Mouse (Mus musculus): ENCODE data around the gene 9930111J21Rik2. TPM values are rescaled to one million over a fixed set of nuclear protein-coding genes. Genes with fewer than 3 reads are reported as not detected.
"Not testable (repeated sequence)": the region's sequence is repeated elsewhere in the genome, so short reads cannot be mapped to it uniquely, and the experiment has no call there.

9930111J21Rik2 gene
- polyA plus RNA-seq, 1 experiment from 2014 or later, result 117 TPM

DNA sequence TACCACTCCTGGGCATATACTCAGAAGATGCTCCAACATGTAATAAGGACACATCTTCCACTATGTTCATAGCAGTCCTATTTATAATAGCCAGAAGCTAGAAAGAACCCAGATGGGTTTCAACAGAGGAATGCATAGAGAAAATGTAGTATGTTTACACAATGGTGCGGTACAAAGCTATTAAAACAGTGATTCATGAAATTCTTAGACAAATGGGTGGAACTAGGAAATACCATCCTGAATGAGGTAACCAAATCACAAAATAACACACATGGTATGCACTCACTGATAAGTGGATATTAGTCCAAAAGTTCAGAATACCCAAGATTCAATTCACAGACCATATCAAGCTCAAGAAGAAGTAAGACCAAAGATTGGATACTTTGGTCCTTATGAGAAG, 76.4 kb downstream of the 9930111J21Rik2 start:
- not testable (repeated sequence) for H3K36me3 ChIP-seq (ENCODE audit: inconsistent target); H3K4me3 ChIP-seq (ENCODE audit: inconsistent target); H3K27ac ChIP-seq
- no CpG with 5 or more reads among the region's 1 CpGs for WGBS (ENCODE audit: missing documents)
- peaks cover 27% of the 10 kb centered on the region for H3K79me2 ChIP-seq (ENCODE audit: inconsistent target)

Other genes starting within 250 kb of the 9930111J21Rik2 start
- gene Trim41, start 233.9 kb downstream of the 9930111J21Rik2 start, polyA plus RNA-seq (2018), result 40.1 to 48.8 TPM (median 47.2 TPM) in 3 replicates
- 1.1 to 1.4 TPM (median 1.2 TPM) in 3 replicates for gene Trim7, start 225.1 kb downstream of the 9930111J21Rik2 start, polyA plus RNA-seq (2018)
- 0.75 to 2.7 TPM (median 1.7 TPM) in 3 replicates for gene Gm12184, start 224.6 kb downstream of the 9930111J21Rik2 start, polyA plus RNA-seq (2018)
- 118 to 323 TPM (median 130 TPM) in 3 replicates for gene Irgm1, start 179.6 kb downstream of the 9930111J21Rik2 start, polyA plus RNA-seq (2018)
- gene Gm5431, start 149.0 kb downstream of the 9930111J21Rik2 start, polyA plus RNA-seq (2018), result 43.5 to 99.6 TPM (median 62.6 TPM) in 3 replicates
- gene Psme2b, start 105.1 kb downstream of the 9930111J21Rik2 start, polyA plus RNA-seq (2018), result 12.3 to 45.7 TPM (median 19.2 TPM) in 3 replicates
- 1.7 to 2.7 TPM (median 2.5 TPM) in 3 replicates for gene Olfr56, start 72.4 kb downstream of the 9930111J21Rik2 start, polyA plus RNA-seq (2018)
- gene 9930111J21Rik1, start 71.8 kb downstream of the 9930111J21Rik2 start, polyA plus RNA-seq (2018), result 13.0 to 45.0 TPM (median 18.5 TPM) in 3 replicates
- 0.58 to 2.3 TPM (median 0.77 TPM) in 3 replicates for gene Gm12185, start 59.0 kb downstream of the 9930111J21Rik2 start, polyA plus RNA-seq (2018)
- gene Tgtp1, start 57.1 kb downstream of the 9930111J21Rik2 start, polyA plus RNA-seq (2018), result 0.63 to 6.2 TPM (median 1.7 TPM) in 3 replicates
- gene Tgtp2, start 13.0 kb upstream of the 9930111J21Rik2 start, polyA plus RNA-seq (2018), result 27.3 to 134 TPM (median 32.0 TPM) in 3 replicates
- gene Ifi47, start 25.3 kb upstream of the 9930111J21Rik2 start, polyA plus RNA-seq (2018), result 34.8 to 249 TPM (median 64.0 TPM) in 3 replicates
- not detected in 3 replicates for gene Olfr1396, start 63.6 kb upstream of the 9930111J21Rik2 start, polyA plus RNA-seq (2018)
- not detected in 3 replicates for gene Olfr1395, start 91.0 kb upstream of the 9930111J21Rik2 start, polyA plus RNA-seq (2018)
- gene Olfr1394, start 103.1 kb upstream of the 9930111J21Rik2 start, polyA plus RNA-seq (2018), result not detected in 3 replicates
- 0.06 TPM in 1 of 3 replicates, not detected in the others for gene Btnl9, start 135.9 kb upstream of the 9930111J21Rik2 start, polyA plus RNA-seq (2018)
- gene Zfp62, start 152.1 kb upstream of the 9930111J21Rik2 start, polyA plus RNA-seq (2018), result 20.8 to 33.5 TPM (median 22.4 TPM) in 3 replicates
- 43.2 to 95.3 TPM (median 69.7 TPM) in 3 replicates for gene Mgat1, start 192.9 kb upstream of the 9930111J21Rik2 start, polyA plus RNA-seq (2018)
- gene Olfr1393, start 227.1 kb upstream of the 9930111J21Rik2 start, polyA plus RNA-seq (2018), result not detected in 3 replicates
- 0.16 TPM in 1 of 3 replicates, not detected in the others for gene Olfr1392, start 234.0 kb upstream of the 9930111J21Rik2 start, polyA plus RNA-seq (2018)

All from macrophage (primary cell).